Mouse (Mus musculus) C2C12 (cell line): ENCODE results near the gene Lipi. TPM values are rescaled to one million over a fixed set of nuclear protein-coding genes. Genes with fewer than 3 reads are reported as not detected.

Experiments used
- H3K27me3 ChIP-seq: one replicate; pipeline ENCODE4 v1.6.1; 2011; ENCODE audit not compliant: control insufficient read depth, insufficient read depth, insufficient read length
- H3K36me3 ChIP-seq: one replicate; pipeline ENCODE4 v1.6.1; 2011; ENCODE audit not compliant: control insufficient read depth, insufficient read depth
- H3K4me3 ChIP-seq: one replicate; pipeline ENCODE4 v1.5.1; 2011; ENCODE audit warnings: mild to moderate bottlenecking, control low read depth; ENCODE audit not compliant: poor library complexity, insufficient read depth, severe bottlenecking
- H3K79me2 ChIP-seq: one replicate; pipeline ENCODE4 v1.6.1; 2011; ENCODE audit not compliant: control insufficient read depth, insufficient read depth
- H3K79me3 ChIP-seq: one replicate; pipeline ENCODE4 v1.6.1; 2011; ENCODE audit warnings: low read depth, control low read depth
- H3ac ChIP-seq: one replicate; pipeline ENCODE3; 2011; ENCODE audit warnings: low read depth; ENCODE audit not compliant: control insufficient read depth, insufficient read length
- CEBPB ChIP-seq: IDR thresholded peaks from one replicate; pipeline ENCODE4 v1.6.1; 2011; ENCODE audit warnings: low read depth, mild to moderate bottlenecking, control low read depth, moderate library complexity
- CTCF ChIP-seq: IDR thresholded peaks from one replicate; pipeline ENCODE4 v1.5.1; 2011; ENCODE audit not compliant: control insufficient read depth, insufficient read depth, insufficient read length
- FOSL1 ChIP-seq: IDR thresholded peaks from one replicate; pipeline ENCODE4 v1.8.0; 2011; ENCODE audit warnings: mild to moderate bottlenecking, low read length; ENCODE audit not compliant: poor library complexity, insufficient read depth, severe bottlenecking
- MAX ChIP-seq: IDR thresholded peaks from one replicate; pipeline ENCODE4 v1.6.1; 2011; ENCODE audit warnings: mild to moderate bottlenecking, control low read depth
- MYOD1 ChIP-seq: IDR thresholded peaks from one replicate; pipeline ENCODE4 v1.6.1; 2011; ENCODE audit warnings: low read depth; ENCODE audit not compliant: control insufficient read depth, insufficient read length
- MYOG ChIP-seq: IDR thresholded peaks from one replicate; pipeline ENCODE4 v1.6.1; 2011; ENCODE audit not compliant: control insufficient read depth, insufficient read length; ENCODE audit errors: extremely low read depth
- USF1 ChIP-seq: IDR thresholded peaks from one replicate; pipeline ENCODE4 v1.6.1; 2011; ENCODE audit warnings: low read depth, mild to moderate bottlenecking, control low read depth, moderate library complexity
- polyA plus RNA-seq: library from polyadenylated mRNA; unstranded; fragments of >200 nt; fragmentation: generic; extraction: Trizol; gene quantifications from one replicate; pipeline ENCODE4 v1.2.1, GENCODE M21; 2012; ENCODE audit warnings: missing spikeins

Lipi gene
- polyA plus RNA-seq, 1 experiment, result not detected

- no peak overlapping the region for H3ac ChIP-seq
- no peaks in the 10 kb centered on the region for H3K79me3 ChIP-seq
- no peaks in the 10 kb centered on the region for H3K36me3 ChIP-seq
- TF ChIP-seq MYOD1, result no peak
- TF ChIP-seq CTCF, result no peak
- no peak for TF ChIP-seq CEBPB
- TF ChIP-seq FOSL1, result no peak
- TF ChIP-seq MAX, result no peak
- no peak for TF ChIP-seq USF1
- no peak for TF ChIP-seq MYOG
- H3K27me3 ChIP-seq, result no peaks in the 10 kb centered on the region
- no peaks in the 10 kb centered on the region for H3K79me2 ChIP-seq
- H3K4me3 ChIP-seq, result no peak overlapping the region
Measured at GRCm38 (mm10) chr16:75545310-75545709, 40.6 kb downstream of the Lipi start.

- Histone ChIP-seq H3ac (no peak overlapping the region), H3K79me2 (no peaks in the 10 kb centered on the region), H3K27me3 (no peaks in the 10 kb centered on the region), H3K36me3 (no peaks in the 10 kb centered on the region), H3K4me3 (no peak overlapping the region), H3K79me3 (no peaks in the 10 kb centered on the region)
- TF ChIP-seq CTCF (no peak), MYOD1 (no peak), MYOG (no peak), MAX (no peak), FOSL1 (no peak), USF1 (no peak), CEBPB (no peak)
Measured at GRCm38 (mm10) chr16:75537784-75538565, 47.9 kb downstream of the Lipi start.

GRCm38 (mm10) chr16:75531705-75532104, 54.2 kb downstream of the Lipi start:
- Histone ChIP-seq H3K79me2 (no peaks in the 10 kb centered on the region), H3ac (no peak overlapping the region), H3K36me3 (no peaks in the 10 kb centered on the region), H3K27me3 (no peaks in the 10 kb centered on the region), H3K4me3 (no peak overlapping the region), H3K79me3 (no peaks in the 10 kb centered on the region)
- TF ChIP-seq CEBPB, result no peak
- TF ChIP-seq MAX, result no peak
- no peak for TF ChIP-seq CTCF
- TF ChIP-seq USF1, result no peak
- TF ChIP-seq MYOG, result no peak
- no peak for TF ChIP-seq FOSL1
- no peak for TF ChIP-seq MYOD1

- TF ChIP-seq FOSL1, result no peak
- no peak for TF ChIP-seq CTCF
- TF ChIP-seq USF1, result no peak
- no peak for TF ChIP-seq CEBPB
- no peak for TF ChIP-seq MYOD1
- no peak for TF ChIP-seq MYOG
- no peak for TF ChIP-seq MAX
- Histone ChIP-seq H3ac (no peak overlapping the region), H3K79me2 (no peaks in the 10 kb centered on the region), H3K4me3 (no peak overlapping the region), H3K27me3 (no peaks in the 10 kb centered on the region), H3K36me3 (no peaks in the 10 kb centered on the region), H3K79me3 (no peaks in the 10 kb centered on the region)
Measured at GRCm38 (mm10) chr16:75496568-75496967, 89.3 kb downstream of the Lipi start.

Other genes starting within 250 kb of the Lipi start
- gene Rbm11, start 6.8 kb upstream of the Lipi start, polyA plus RNA-seq, result 0.04 TPM
- 8.4 TPM for gene Hspa13, start 181.0 kb upstream of the Lipi start, polyA plus RNA-seq